Mouse (Mus musculus): Measurements from ENCODE around the gene Hrh2. TPM values are rescaled to one million over a fixed set of nuclear protein-coding genes. Genes with fewer than 3 reads are reported as not detected.
A peak's percentile ranks its signal among the peaks of the same experiment; 100 is the strongest.

The Hrh2 gene
- total RNA-seq (2022), result under 1 TPM; 0.10 to 0.48 (median 0.34) TPM

DNA sequence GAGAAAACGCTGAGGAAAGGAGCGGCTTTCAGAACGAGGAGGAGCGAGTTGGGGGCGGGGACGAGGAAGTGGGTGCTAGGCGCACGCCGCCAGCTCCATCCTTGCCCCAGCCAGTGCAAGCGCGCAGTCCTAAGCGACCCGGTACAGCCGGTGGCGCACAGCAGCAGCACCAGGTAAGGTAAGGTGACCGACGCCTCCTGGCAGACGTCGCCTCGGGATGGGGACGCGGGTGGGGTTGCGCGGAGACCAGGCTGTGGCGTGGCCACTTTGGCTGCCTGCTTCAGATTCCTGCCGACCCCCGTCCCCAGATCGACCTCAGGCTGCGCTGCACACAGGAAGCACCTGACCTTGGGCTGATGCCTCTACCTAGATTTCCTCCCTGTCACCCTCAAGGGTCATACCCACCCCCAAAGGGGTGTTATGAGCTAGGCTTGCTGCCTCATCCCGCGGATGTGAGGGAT, at the start of gene Hrh2:
Gene Hrh2, plus strand, starts transcription at position 109 of the 461 bp plus-strand sequence.
- DNase-seq, result no peak

DNA sequence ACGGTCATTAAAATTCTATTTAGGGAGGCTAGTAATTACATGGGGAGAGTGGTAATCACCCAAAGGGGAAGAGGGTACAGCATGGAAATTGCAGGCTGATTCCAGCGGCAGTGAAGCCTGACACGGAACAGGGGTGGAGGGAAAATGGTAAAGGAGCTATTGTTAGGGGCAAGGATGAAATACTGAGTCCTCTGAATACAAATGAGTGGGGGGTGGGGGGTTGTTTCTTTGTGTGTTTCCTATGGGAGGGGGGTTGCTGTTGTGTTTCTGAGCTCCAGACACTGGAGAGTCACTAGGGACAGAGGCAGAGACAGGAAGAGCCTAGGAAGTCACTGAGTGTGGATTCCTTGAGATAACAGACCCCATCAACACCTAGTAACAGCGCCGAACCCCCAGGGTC, 48.1 kb upstream of the Hrh2 start:
- DNase-seq, result no peak

DNA sequence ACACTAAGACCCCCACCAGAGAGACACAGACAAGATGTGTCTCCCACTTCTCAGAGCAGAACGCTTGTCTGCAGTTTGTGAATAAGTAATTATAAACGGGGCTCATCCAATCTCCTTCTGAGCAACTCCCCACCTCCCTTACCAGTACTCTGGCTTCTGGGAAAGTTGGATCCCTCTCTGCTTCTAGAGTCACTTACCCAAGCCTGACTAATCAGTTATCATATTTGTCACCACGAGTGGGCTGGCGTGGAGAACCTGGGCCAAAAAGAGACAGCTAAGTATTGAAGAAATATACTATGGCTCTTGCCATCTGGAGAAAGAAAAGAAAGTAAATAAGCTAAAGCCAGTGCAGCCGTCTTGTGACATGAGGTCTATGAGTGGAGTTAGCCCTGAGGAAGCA, 47.3 kb upstream of the Hrh2 start:
- DNase-seq, result no peak

DNA sequence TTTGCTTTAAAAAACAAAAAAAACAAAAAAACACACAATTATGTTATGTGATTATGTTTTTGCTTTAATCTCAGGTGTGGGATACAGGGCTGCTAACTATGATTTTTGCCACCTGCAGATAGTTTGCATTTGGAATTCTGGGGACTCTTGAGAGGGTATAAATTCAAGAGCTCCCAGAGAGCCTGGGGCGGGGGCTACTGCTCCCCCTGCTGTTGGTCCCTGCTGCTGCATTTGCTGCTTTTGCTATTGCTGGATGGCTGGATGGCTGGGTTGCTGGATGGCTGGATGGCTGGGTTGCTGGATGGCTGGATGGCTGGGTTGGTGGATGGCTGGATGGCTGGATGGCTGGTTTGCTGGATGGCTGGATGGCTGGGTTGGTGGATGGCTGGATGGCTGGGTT, 44.6 kb upstream of the Hrh2 start:
- DNase-seq, result no peak

DNA sequence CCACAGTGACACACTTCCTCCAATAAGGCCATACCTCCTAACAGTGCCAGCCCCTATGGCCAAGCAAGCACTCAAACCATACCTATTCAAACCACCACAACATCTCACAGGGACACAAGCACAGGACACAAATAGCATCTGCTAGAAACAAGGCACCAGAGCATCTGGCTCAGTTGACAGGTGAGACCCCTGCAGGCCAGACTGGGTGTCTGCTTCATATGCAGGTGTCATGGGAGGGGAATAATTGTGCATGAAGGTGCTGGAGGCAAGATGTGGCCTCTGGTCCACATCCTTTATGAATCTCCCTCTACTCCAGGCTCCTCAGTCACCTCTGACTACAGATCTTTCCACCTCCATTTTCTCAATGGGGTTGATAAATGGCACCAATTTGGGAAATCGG, 39.5 kb upstream of the Hrh2 start:
- DNase-seq, result no peak

DNA sequence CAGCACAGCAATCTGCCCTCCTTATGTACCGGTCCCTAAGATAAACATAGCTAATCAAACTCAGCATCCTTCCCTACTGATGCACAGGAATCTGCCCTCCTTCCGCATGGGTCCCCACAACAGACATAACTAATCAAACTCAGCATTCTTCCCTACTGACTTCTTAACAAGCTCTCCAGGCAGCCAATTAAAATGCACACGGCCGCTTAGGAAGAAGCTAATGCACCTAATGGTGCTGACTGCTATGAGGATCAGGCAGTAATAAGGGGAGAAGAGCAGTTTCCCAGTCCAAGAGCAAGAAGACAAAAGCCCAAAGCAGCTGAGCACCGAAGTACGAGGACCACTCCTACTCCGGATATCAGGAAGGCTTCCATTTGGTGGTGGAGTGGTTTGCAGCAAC, 39.0 kb upstream of the Hrh2 start:
- DNase-seq, result no peak

DNA sequence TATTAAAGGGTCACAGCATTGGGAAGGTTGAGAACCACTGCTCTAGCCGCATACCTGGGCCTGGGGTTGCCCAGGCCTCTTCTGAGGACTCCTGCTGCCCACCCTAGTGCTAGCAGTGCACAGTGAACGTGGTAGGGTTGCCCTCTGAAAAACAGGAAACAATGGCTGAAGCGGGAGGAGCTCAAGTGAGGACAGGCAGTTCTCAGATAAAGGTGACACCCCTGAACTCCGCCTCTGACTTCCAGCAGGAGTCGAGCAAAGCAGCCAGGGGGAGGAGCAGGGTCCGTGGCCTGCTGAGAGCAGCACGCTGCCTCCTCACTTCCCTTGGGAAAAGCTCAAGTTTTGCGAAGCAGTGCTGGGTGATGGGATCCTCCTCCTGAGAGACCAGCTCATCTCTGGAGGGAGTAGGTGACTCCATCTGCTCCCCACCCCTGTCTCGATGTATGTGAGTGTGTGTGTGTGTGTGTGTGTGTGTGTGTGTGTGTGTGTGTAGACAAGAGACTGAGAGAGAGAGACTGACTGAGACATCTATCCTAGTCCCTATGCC, 38.2 kb upstream of the Hrh2 start:
- no peak for DNase-seq

DNA sequence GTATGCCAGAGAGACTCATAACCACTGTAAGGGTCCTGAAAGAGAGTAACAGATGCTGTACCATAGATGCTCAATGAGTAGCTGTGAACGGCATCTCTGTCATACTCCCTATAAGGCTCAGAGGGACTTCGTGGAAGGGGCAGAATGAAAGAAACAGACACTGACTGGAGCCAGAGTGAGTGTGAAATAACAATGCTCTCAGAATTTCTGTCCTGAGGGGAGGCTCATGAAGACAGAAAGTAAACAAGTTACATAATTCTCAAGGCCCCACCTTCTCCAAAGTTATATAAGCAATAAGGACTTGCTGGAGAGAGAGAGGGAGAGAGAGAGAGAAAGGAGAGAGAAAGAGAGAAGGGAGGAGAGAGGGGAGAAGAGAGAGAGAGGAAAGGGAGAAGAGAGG, 36.1 kb upstream of the Hrh2 start:
- no peak for DNase-seq

DNA sequence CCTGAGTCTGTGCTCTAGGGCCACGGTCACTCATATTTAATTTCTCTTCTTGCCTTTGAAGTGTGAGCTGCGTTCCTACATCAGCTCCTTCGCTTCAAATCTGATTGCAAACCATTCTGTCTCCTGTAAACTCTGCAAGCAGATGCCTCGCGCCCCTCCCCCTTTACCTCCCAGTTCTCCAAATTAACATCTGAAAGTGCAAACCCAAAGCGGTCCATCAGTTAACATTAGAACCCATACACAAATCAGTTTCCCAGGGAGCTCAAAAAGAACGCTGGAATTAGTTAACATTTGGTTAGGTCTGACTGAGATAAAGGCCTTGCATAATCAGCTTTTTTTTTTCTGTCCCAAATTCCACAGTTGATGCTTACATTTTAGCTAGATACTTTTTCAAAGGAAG, 32.7 kb upstream of the Hrh2 start:
- no peak for DNase-seq

DNA sequence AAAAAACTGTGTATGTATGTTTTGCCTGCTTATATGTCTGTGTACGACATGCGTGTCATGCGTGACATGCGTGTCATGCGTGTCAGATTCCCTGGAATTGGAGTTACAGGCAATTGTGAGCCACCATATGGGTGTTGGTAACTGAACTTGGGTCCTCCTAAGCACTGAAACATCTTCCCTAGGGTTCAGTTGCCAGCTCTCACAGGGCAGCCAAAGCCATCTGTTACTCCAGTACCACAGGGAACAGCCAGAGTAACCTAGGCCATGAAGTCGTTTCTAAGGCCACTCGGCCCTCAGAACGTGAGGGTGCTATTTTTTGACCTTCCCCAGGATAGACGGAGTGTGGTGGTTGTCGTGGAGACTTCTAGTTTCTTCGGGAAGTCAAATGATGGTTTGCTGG, 32.2 kb upstream of the Hrh2 start:
- no peak for DNase-seq

DNA sequence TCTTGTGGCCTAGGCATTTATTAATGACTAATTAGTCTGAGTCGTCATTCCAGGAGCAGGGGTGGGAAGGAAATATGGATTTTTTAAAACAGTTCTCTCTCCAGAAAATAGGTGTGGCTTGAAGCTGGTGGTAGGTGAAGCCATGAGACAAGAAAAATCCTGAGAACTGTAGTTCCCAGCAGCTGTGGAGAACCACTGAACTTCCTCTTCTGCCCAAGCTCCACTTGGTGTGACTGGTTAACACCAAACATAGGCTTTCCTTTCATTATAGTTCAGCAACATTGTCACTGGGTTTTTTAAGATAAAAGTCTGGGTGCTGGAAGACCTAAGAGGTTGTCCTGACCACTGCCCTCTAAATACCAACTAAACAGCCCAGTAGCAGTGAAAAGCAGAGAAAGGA, 31.4 kb upstream of the Hrh2 start:
- no peak for DNase-seq

DNA sequence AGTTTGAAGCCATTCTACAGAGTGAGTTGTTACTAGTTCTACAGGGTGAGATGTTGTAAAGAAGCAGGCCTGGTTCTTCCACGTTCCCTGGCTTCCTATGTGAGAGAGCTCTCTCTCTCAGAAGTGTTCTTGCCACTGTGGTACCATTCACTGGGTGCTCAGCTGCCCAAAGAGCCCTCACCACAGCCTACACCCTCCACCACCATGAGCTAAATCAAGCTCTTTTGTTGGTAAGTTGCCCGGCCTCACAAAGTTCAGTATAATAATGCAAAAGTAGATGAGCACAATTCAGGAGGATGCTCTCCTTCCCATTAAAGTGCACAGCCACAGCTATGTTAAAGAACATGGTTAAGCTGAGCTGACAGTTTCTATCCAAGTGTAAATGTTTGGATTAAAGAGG, 30.4 kb upstream of the Hrh2 start:
- DNase-seq, result no peak

DNA sequence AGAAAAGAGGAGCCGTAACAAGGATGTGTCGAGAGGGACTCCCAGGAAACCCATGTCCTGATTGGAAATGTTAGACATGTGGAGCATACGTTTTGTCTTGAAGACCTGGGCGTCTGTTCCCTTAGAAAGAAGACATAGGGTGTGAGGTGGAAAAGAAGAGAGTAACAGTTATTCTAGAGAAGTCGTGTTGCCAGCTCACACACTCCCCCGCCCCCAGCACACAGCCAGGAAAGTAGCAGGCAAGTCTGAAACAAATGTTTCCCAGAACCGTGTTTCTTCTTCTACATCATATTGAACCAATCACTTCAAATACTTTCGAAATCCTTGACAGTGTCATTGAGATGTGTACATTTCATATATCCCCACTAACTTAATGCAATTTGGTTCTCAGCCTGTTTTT, 28.6 kb upstream of the Hrh2 start:
- DNase-seq, result no peak

DNA sequence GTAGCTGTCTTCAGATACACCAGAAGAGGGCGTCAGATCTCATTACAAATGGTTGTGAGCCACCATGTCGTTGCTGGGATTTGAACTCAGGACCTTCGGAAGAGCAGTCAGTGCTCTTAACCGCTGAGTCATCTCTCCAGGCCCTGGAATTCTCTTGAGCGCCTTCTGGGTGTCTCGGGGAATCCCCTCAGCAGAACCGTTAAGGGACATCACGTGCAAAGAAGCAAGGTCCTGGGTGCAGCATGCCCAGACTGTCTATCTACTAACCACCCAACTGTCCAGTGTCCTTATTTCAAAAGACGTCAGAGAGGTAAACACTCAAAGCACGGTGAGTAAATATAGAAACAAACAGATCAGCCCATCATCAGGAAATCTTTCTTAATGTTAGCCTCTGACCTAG, 27.5 kb upstream of the Hrh2 start:
- DNase-seq, result no peak

DNA sequence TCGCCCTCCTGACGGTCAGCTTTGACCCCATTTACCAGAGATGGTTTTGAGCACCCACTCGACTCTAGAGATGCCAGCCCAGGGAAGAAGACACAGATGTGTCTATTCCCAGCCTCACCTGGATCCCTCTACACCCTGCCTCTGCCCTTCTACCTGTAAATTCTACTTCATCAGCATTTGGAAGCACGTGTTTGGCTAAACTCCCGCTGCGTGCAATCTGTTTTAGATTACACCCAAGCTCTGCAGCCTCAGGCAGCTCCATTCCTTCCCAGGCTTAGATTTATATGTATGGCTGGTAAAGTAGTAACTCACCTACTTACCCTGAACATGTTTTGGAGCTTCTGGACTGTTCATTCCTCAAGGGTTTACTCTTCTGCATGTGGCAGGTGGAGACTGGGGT, 26.9 kb upstream of the Hrh2 start:
- no peak for DNase-seq

DNA sequence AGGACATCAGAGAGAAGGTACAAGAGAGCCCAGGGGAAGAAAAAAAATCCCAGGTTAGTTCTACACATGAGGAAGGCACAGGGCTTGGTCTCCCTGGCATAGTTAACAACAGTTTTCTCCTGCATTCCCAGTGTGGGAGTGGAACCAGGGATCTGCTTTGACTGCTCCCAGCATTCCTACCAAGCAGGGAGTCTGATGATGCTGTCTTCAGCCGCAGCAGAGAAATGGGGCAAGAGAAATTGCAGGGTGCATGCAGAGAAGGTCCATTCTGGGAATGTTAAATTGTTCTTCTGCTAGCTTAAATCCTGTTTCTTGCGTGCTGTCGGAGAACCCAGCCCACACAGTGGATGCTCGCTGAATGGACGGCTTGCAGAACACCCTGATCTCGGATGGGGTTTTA, 26.2 kb upstream of the Hrh2 start:
- DNase-seq, result no peak

DNA sequence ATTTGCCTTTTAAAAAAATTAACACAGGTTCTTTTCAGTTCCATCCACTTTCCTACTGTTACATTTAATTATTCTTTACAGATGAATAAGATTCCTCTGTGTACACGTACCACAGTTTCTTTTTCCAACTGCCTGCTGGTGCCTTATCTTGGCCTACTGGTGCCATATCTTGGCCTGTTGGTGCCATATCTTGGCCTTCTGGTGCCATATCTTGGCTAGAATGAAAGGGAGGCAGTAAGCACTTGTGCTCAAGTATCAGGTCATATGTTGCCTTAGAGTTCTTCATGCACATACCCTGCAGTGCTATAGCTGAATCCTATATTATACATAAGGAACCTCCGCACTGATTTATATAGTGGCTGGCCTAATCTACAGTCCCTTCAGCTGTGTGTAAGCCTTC, 24.9 kb upstream of the Hrh2 start:
- no peak for DNase-seq

DNA sequence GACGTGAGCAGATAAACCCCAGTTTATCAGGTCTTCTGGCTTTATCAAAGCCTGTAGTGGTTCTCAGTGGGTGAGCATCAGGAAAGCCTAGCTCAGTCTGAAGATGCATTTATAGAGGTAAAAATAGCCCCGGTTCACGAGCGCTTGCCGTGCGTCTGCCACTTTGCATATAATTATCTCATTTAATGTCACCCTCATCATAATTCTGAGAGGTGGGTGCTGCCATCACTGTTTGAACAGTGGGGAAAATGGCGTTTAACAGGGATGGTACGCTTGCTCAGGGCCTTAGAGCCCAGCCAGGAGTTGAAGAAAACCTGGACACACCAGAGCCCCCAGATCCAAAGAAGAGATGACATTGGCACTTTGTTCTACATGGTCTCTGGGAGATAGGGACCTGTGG, 23.3 kb upstream of the Hrh2 start:
- DNase-seq, result no peak

DNA sequence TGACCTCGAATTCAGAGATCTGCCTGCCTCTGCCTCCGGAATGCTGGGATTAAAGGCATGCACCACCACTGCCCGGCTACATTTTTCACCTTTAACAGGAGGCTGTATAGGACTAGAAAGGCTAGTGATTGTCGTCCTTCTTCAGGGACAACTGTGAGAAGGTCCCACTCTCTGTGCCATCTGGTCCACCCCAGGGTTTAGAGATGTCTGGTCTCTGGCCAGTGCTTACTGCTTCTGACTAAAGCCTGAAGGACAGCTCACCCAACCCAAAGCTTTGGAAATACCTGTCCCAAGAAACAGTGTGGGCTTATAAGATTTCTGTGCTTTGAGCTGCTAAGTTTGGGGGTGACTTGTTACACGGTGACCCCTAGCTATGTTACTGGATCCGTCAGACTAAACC, 21.6 kb upstream of the Hrh2 start:
- DNase-seq, result no peak

DNA sequence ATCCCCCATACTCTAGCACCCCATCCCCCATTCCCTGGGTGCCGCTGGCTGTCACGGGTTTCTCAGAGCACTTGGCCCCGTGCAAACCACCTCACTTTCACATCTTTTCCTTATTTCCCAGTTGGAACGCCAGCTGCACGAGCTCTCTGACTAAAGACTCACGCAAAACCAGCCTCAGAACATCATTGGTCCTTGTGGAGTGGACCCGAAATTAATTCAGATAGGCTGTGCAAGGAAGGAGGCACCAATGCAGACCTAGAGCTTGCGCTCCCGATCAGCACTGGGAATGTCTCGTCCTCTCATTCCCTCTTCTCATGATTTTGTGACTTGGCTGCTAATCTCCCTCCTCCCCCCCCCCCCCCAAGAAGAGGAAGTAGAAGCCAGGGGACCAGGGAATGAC, 20.6 kb upstream of the Hrh2 start:
- no peak for DNase-seq

DNA sequence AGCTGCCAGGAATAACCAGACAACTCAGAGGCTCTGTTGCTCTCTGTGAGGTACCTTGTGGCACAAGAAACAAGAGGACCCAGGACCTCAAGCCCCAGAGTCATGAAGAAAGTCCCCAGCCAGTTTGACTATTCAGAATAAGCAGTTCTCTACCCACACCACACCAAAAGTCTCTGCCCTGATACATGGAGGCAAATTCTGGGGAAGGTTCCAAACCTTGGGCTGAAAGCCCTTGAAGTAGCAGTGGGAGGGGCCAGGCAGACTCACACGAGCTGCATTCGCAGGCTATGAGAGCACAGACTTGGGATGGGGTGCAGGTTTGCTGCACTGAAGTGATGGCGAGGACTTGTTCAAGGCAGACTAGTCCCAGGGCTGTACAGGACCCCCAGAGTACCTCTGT, 20.2 kb upstream of the Hrh2 start:
- DNase-seq, result peak; percentile 56

DNA sequence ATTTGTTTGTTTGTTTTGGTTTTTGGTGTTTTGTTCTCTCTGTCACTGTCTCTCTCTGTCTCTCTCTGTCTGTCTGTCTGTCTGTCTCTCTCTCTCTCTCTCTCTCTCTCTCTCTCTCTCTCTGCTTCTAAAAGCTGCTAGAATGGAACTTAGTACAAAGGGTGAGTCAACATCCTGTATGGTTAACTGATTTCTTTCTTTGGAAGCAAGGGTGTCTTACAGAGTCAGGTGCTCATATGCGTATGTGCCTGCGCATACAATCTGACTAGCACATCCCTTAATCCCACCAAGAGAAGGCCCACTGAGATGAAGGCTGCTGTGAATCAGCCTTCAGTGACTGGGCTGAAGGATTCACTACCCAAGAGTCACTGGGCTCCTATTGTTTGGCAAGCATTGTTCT, 18.0 kb upstream of the Hrh2 start:
- no peak for DNase-seq

DNA sequence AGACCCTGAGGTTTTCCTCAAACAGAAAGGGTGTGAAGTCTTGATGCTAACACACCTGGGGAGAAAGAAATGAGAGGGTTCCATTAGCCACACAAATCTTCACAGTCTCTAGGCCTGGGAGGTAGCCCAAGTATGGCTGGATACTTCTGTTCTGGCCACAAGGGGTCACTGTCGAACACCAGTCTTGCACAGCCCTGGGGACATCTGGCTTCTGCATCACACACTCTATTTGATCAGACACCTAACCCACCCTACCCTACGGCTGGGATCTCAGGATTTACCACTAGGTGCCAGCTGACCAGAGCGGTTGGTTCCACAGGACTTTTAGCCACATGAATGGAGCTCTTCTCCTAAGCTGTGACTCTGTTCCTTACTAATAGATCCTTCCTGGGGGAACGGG, 17.2 kb upstream of the Hrh2 start:
- DNase-seq, result no peak

DNA sequence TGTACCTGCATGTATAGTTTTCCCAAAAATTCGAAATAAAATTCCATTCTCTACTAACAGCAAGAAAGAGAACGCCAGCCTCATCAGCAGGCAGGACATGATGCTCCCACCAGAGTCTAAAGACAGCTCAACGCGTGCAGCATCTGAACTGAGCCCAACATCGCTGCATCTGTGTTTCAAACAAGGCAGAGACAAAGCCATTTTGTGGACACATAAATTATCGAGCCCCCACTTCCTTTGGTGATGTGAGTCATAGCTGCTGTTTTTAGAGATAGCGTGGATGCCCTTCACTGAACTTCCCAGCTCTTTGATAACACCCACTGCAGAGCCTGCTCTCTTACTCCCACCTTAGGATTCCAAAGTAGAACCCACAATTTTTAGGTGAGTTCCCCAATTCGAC, 16.5 kb upstream of the Hrh2 start:
- no peak for DNase-seq

DNA sequence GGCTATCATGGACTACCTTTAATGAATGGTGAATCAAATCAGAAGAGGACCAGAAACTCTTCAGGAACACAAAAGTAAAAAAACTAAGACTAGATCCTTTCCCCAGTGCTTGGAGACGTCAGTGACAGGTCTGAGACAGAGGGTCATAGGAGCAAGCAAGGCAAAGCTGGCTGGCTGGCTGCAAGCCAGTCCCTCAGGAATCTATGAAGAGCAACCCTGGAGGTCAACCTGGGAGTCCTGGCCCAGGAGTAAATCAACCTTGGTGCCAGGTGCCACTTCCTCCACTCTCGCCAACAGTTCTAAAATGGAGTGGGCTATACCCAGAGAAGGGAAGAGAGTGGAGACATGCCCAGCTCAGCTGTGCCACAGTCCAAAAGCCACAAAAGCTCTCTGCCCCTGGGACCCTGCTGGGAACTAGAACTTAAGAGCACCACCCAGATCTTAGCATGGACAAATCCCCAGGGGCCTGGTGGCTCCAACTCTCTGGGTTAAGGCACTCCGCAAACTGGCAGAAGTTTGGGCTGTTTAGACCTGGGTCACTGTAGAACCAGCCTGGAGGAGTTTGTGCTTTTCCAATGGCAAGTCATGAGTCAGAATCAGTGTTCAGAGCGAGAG, 15.4 kb upstream of the Hrh2 start:
- no peak for DNase-seq
